Mouse (Mus musculus): Measurements from ENCODE around the gene Cfap54. TPM values are rescaled to one million over a fixed set of nuclear protein-coding genes. Genes with fewer than 3 reads are reported as not detected.

Gene Cfap54
- polyA plus RNA-seq (2014; fragmentation: Nextera tagmentation; extraction: Ambion mirVana): 2.7 TPM in 2 replicates

DNA sequence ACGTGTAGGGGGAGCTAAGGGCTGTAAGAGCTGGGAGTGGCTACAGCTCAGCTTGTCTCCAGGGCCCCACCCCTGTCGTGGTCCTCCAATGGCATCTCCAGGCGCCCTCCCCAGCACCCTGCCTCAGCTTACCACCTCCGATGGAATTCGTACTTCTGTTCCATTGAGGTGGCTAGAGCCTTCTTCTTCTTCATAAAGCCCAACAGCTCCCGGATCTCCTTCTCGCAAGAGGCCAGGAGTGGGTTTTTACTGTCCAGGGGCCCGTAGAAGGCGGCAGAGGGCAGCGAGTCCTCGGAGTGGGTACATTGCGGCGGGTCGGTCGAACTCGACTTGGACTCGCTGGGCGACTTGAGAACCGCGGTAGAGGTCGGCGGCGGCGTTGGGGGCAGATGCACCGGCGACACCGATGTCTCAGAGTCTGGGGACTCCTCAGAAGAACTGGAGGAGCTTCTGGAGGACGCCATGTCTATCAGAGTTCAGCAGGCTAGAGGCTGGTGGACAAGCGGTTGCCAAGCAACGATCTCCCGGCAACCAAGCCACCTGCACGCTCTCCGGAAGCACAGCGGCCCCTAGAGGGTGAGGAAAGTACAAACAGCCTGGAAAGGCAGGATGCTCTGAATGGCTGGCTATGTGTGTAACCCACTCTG lies at the start of gene Cfap54:
TSS of gene Cfap54 (minus strand) at position 486 of the 647 bp plus-strand sequence.
- peaks cover 27% of the 10 kb centered on the region for H3K4me1 ChIP-seq (ENCODE audit: control insufficient read depth, insufficient read depth, low read length)
- H3K27me3 ChIP-seq (ENCODE audit: control insufficient read depth, insufficient read depth, low read length): no peaks in the 10 kb centered on the region
- H3K9ac ChIP-seq (replicated peaks; ENCODE audit: low read length): no peak within 1 kb of the TSS; the same call in 1 of the 2 replicates
- no peak within 1 kb of the TSS for H3K27ac ChIP-seq (replicated peaks; ENCODE audit: low read depth, low read length)
- DNase-seq (peak; percentile 97), ATAC-seq (ENCODE audit: low FRiP score, low TSS enrichment) (peak; percentile 84)
- no peaks in the 10 kb centered on the region for H3K9me3 ChIP-seq (ENCODE audit: control insufficient read depth, low read length)
- 1% methylated on average over 34 of the region's 34 CpGs for WGBS
- H3K36me3 ChIP-seq (ENCODE audit: control insufficient read depth, insufficient read depth, low read length): no peaks in the 10 kb centered on the region
- peak within 1 kb of the TSS; percentile 62 for H3K4me2 ChIP-seq (ENCODE audit: low read length)
- peak within 1 kb of the TSS; percentile 52 for H3K4me3 ChIP-seq (replicated peaks; ENCODE audit: low read depth, low read length)

DNA sequence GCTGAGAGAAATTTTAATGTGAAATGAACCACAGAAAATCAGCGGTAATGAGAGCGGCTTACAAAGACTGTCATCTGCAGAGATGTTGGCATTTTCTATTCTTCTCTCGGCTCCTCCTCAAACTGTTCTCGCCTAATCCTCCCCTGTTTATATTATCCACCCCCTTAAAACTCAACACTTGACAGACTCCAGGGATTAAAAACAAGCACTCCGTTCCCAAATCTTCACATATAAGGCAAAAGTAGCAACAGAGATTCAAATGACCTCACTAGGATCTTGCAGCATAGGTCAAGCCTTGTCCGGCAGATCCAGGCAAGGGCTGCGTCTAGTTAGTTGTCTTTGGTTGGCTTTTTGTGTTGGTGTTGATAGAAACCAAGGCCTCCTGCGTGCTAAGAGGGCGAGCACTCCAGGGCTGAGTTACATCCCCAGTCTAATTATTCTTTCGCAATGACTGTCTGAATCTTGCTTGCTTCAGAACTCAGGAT lies 49.1 kb upstream of the Cfap54 start:
- no peak for ATAC-seq (ENCODE audit: low FRiP score, low TSS enrichment)
- no peak overlapping the region for H3K4me2 ChIP-seq (ENCODE audit: low read length)
- no peak overlapping the region for H3K4me3 ChIP-seq (replicated peaks; ENCODE audit: low read depth, low read length)
- no peaks in the 10 kb centered on the region for H3K27me3 ChIP-seq (ENCODE audit: control insufficient read depth, insufficient read depth, low read length)
- no peaks in the 10 kb centered on the region for H3K36me3 ChIP-seq (ENCODE audit: control insufficient read depth, insufficient read depth, low read length)
- no peak for DNase-seq
- no peaks in the 10 kb centered on the region for H3K4me1 ChIP-seq (ENCODE audit: control insufficient read depth, insufficient read depth, low read length)
- H3K9ac ChIP-seq (replicated peaks; ENCODE audit: low read length): no peak overlapping the region
- peak overlapping the region; percentile 58 for H3K27ac ChIP-seq (replicated peaks; ENCODE audit: low read depth, low read length)
- WGBS: 24% methylated on average over 10 of the region's 10 CpGs
- H3K9me3 ChIP-seq (ENCODE audit: control insufficient read depth, low read length): no peaks in the 10 kb centered on the region

DNA sequence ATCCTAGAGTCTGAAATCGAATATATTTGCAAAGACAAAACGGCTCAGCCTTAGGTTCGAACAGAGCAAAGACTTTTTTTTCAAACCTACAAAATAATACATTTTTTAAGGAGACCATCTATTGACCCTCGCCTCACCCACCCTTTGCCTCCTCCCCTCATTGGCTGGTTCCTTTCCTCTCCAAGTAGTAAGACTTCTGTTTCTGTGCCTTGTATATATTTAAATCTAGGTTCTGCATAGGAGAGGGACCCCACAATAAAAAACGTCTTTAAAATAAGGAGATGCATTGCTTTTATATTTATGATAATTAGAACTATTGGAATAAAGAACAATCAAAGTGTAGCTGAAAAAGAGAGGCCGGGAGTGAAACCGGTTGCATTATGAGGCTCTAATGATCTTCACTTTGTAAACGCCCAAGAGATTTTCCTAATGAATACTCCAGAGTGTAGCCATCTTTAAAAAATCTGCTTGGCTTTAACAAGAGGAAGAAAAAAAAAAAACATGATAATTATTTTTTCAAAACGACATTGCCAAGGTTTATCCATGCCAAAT lies 48.6 kb upstream of the Cfap54 start:
- Histone ChIP-seq H3K27ac (replicated peaks; ENCODE audit: low read depth, low read length) (no peak overlapping the region), H3K27me3 (ENCODE audit: control insufficient read depth, insufficient read depth, low read length) (no peaks in the 10 kb centered on the region), H3K36me3 (ENCODE audit: control insufficient read depth, insufficient read depth, low read length) (no peaks in the 10 kb centered on the region), H3K4me1 (ENCODE audit: control insufficient read depth, insufficient read depth, low read length) (no peaks in the 10 kb centered on the region), H3K4me3 (replicated peaks; ENCODE audit: low read depth, low read length) (no peak overlapping the region), H3K4me2 (ENCODE audit: low read length) (no peak overlapping the region), H3K9ac (replicated peaks; ENCODE audit: low read length) (no peak overlapping the region), H3K9me3 (ENCODE audit: control insufficient read depth, low read length) (no peaks in the 10 kb centered on the region)
- DNase-seq (peak; percentile 61), ATAC-seq (ENCODE audit: low FRiP score, low TSS enrichment) (no peak)
- WGBS: 34% methylated on average over 9 of the region's 9 CpGs

DNA sequence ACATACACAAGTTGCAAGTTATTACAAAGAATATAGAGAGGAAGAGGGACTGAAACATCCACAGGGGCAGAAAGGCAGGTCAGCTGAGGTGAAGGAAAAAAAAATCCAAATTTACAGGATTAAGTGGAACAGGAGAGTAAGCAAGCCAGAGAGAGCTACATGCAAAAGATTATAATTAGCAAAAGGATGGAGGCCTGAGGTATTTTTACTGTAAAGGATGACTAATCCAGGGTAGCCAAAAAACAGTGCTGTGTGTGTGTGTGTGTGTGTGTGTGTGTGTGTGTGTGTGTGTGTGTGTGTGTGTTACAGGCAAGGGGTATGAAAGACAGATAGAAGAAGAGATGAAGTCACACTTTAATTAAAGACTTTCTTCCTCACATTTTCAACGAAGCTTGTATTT lies 47.9 kb upstream of the Cfap54 start:
- no peak overlapping the region for H3K27ac ChIP-seq (replicated peaks; ENCODE audit: low read depth, low read length)
- WGBS: 83% methylated on average over 1 of the region's 1 CpGs
- no peaks in the 10 kb centered on the region for H3K9me3 ChIP-seq (ENCODE audit: control insufficient read depth, low read length)
- H3K27me3 ChIP-seq (ENCODE audit: control insufficient read depth, insufficient read depth, low read length): no peaks in the 10 kb centered on the region
- no peak overlapping the region for H3K4me3 ChIP-seq (replicated peaks; ENCODE audit: low read depth, low read length)
- no peak overlapping the region for H3K4me2 ChIP-seq (ENCODE audit: low read length)
- ATAC-seq (ENCODE audit: low FRiP score, low TSS enrichment) (no peak), DNase-seq (no peak)
- no peaks in the 10 kb centered on the region for H3K36me3 ChIP-seq (ENCODE audit: control insufficient read depth, insufficient read depth, low read length)
- no peaks in the 10 kb centered on the region for H3K4me1 ChIP-seq (ENCODE audit: control insufficient read depth, insufficient read depth, low read length)
- H3K9ac ChIP-seq (replicated peaks; ENCODE audit: low read length): no peak overlapping the region

DNA sequence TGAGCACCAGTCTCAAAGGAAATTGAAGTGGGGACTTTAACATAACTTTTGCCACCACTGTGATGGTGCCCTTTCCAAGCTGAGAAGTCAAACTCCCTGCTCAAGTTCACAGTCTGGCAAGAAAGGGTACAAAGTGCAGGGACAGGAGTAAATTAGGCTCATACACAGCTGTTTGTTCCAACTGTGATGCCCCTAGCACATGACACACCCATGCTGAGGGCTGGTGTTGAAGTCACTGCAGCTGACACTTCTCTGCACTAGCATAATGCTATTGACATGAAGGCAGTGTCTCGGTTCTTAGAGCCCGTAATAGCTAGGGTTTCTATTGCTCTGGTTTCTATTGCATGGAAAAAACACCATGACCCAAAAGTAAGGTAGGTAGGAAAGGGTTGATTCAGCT lies 47.1 kb upstream of the Cfap54 start:
- ATAC-seq (ENCODE audit: low FRiP score, low TSS enrichment): no peak
- 90% methylated on average over 2 of the region's 2 CpGs for WGBS

DNA sequence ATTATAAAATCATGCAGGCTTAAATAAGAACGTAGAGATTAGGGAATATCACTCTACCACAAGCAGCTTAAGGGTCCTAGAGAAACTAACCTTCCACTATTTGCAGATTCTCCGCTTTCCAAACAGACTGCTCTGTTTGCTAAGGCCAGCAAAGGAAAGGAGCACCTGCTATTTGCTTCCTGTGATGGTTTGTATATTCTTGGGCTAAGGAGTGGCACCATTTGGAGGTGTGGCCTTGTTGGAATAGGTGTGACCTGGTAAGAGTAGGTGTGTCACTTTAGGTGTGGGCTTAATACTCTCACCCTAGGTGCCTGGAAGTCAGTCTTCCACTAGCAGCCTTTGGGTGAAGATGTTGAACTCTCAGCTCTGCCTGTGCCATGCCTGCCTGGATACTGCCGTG lies 44.6 kb upstream of the Cfap54 start:
- no peak overlapping the region for H3K9ac ChIP-seq (replicated peaks; ENCODE audit: low read length)
- H3K9me3 ChIP-seq (ENCODE audit: control insufficient read depth, low read length): no peaks in the 10 kb centered on the region
- 75% methylated on average over 3 of the region's 3 CpGs for WGBS
- no peak overlapping the region for H3K4me3 ChIP-seq (replicated peaks; ENCODE audit: low read depth, low read length)
- no peaks in the 10 kb centered on the region for H3K36me3 ChIP-seq (ENCODE audit: control insufficient read depth, insufficient read depth, low read length)
- no peaks in the 10 kb centered on the region for H3K27me3 ChIP-seq (ENCODE audit: control insufficient read depth, insufficient read depth, low read length)
- no peak overlapping the region for H3K27ac ChIP-seq (replicated peaks; ENCODE audit: low read depth, low read length)
- H3K4me2 ChIP-seq (ENCODE audit: low read length): no peak overlapping the region
- ATAC-seq (ENCODE audit: low FRiP score, low TSS enrichment) (no peak), DNase-seq (no peak)
- no peaks in the 10 kb centered on the region for H3K4me1 ChIP-seq (ENCODE audit: control insufficient read depth, insufficient read depth, low read length)

More for the DNA sequence above, 47.1 kb upstream of the Cfap54 start:
- Histone ChIP-seq H3K36me3 (ENCODE audit: control insufficient read depth, insufficient read depth, low read length) (no peaks in the 10 kb centered on the region), H3K27ac (replicated peaks; ENCODE audit: low read depth, low read length) (no peak overlapping the region), H3K9ac (replicated peaks; ENCODE audit: low read length) (no peak overlapping the region), H3K4me1 (ENCODE audit: control insufficient read depth, insufficient read depth, low read length) (no peaks in the 10 kb centered on the region), H3K9me3 (ENCODE audit: control insufficient read depth, low read length) (no peaks in the 10 kb centered on the region), H3K27me3 (ENCODE audit: control insufficient read depth, insufficient read depth, low read length) (no peaks in the 10 kb centered on the region), H3K4me2 (ENCODE audit: low read length) (no peak overlapping the region), H3K4me3 (replicated peaks; ENCODE audit: low read depth, low read length) (no peak overlapping the region)
- DNase-seq: no peak

DNA sequence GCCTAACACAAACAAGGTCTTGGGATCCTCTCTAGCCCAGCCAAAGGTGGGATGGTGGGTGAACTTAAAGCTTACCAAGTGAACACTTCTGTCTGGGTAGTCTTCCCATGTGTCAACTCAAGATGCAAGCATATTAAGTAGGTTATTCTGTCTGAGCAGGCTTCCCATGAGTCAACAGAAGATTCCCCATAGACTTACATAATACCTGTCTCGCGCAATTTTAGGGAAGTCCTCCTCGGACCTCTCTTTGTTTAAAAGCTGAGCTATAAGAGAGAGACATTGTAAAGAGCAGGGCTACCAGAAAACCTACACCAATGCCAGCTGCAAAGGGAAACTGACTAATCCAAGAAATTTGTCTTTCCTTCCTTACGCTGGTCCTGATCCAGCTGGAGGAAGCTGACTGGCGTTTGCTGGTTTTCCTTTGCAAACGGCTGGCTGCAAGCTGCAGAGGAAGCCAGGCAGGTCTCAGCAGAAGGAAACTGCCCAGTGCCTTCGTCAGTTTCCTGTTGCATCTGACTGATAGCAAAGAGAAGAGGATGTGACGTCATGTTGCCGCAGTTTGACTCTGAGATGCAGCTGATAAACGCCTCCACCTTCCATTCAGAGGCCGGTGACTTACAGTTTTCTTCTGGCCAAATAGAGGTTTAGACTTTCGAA lies 42.7 kb upstream of the Cfap54 start:
- Histone ChIP-seq H3K4me3 (replicated peaks; ENCODE audit: low read depth, low read length) (no peak overlapping the region), H3K27me3 (ENCODE audit: control insufficient read depth, insufficient read depth, low read length) (no peaks in the 10 kb centered on the region), H3K4me2 (ENCODE audit: low read length) (no peak overlapping the region), H3K9ac (replicated peaks; ENCODE audit: low read length) (no peak overlapping the region), H3K9me3 (ENCODE audit: control insufficient read depth, low read length) (no peaks in the 10 kb centered on the region), H3K36me3 (ENCODE audit: control insufficient read depth, insufficient read depth, low read length) (no peaks in the 10 kb centered on the region), H3K27ac (replicated peaks; ENCODE audit: low read depth, low read length) (no peak overlapping the region; the same call in 1 of the 2 replicates), H3K4me1 (ENCODE audit: control insufficient read depth, insufficient read depth, low read length) (no peaks in the 10 kb centered on the region)
- 83% methylated on average over 12 of the region's 12 CpGs for WGBS
- ATAC-seq (ENCODE audit: low FRiP score, low TSS enrichment): no peak
- DNase-seq: no peak

DNA sequence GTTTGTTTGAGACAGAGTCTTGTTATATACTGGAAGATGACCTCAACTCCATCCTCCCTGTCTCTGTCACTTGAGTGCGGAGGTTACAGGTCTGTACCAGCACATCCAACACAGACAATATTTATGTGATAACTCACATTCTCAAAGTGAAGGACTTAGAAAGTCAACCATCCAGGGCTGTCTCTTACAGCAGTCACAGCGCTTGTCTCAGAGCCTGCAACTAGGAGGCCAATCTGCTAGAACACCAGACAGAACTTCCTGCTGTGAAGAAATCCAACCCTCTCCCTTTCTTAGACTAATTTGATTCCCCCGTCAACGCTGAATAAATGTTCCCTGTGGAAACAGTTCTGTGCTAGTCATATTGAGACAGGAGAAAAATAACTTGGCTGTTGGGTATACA lies 41.9 kb upstream of the Cfap54 start:
- Histone ChIP-seq H3K36me3 (ENCODE audit: control insufficient read depth, insufficient read depth, low read length) (no peaks in the 10 kb centered on the region), H3K4me3 (replicated peaks; ENCODE audit: low read depth, low read length) (no peak overlapping the region), H3K4me2 (ENCODE audit: low read length) (no peak overlapping the region), H3K4me1 (ENCODE audit: control insufficient read depth, insufficient read depth, low read length) (no peaks in the 10 kb centered on the region), H3K9ac (replicated peaks; ENCODE audit: low read length) (no peak overlapping the region), H3K9me3 (ENCODE audit: control insufficient read depth, low read length) (0 out of 2 replicates have a peak, but pooled peaks cover 2% of the 10 kb centered on the region), H3K27ac (replicated peaks; ENCODE audit: low read depth, low read length) (no peak overlapping the region), H3K27me3 (ENCODE audit: control insufficient read depth, insufficient read depth, low read length) (no peaks in the 10 kb centered on the region)
- DNase-seq (no peak), ATAC-seq (ENCODE audit: low FRiP score, low TSS enrichment) (no peak)
- 80% methylated on average over 4 of the region's 4 CpGs for WGBS

Measured in midbrain, embryonic 14.5 days (tissue).